Mouse (Mus musculus): ENCODE measurements around the gene 1700008O03Rik.
A peak's percentile ranks its signal among the peaks of the same experiment; 100 is the strongest.

Gene 1700008O03Rik

GRCm38 (mm10) chr7:44385720-44386119, at the start of gene 1700008O03Rik:
TSS of gene 1700008O03Rik (minus strand) at chr7:44385820.
- DNase-seq (ENCODE audit: low spot score in 2 of 2) = no peak

DNA sequence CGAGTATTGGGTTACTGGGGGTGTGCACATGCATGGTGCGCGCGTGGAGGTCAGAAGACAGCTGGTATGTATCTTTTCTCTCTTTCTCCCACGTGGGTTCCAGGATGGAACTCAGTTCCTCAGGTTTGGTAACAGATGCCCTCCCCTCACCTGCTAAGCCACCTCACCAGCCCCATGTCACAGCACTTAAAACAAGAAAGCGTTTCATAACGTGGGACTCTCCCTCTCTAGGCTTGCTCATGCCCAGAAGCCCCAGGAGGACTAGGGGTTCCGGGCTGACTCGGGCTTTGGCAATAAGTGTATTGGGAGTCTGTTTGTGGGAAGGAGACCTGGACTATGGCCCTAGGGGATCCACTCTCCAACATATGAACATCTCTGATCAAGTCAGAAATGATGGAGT, 48.5 kb upstream of the 1700008O03Rik start:
- no peak for DNase-seq (ENCODE audit: low spot score in 2 of 2)

GRCm38 (mm10) chr7:44433371-44433770, 47.8 kb upstream of the 1700008O03Rik start:
- peak; percentile 53 to 72 for DNase-seq (ENCODE audit: low spot score in 2 of 2)

- no peak for DNase-seq (ENCODE audit: low spot score in 2 of 2)
Observed at GRCm38 (mm10) chr7:44432550-44432949, 46.9 kb upstream of the 1700008O03Rik start.

- DNase-seq (ENCODE audit: low spot score in 2 of 2) = peak; percentile 82
Observed at GRCm38 (mm10) chr7:44429534-44430488, 44.2 kb upstream of the 1700008O03Rik start.

GRCm38 (mm10) chr7:44428968-44429521, 43.4 kb upstream of the 1700008O03Rik start, which contains the start of gene Lrrc4b:
TSS of gene Lrrc4b (plus strand) at chr7:44429018.
- peak; percentile 93 to 94 for DNase-seq (ENCODE audit: low spot score in 2 of 2)

DNA sequence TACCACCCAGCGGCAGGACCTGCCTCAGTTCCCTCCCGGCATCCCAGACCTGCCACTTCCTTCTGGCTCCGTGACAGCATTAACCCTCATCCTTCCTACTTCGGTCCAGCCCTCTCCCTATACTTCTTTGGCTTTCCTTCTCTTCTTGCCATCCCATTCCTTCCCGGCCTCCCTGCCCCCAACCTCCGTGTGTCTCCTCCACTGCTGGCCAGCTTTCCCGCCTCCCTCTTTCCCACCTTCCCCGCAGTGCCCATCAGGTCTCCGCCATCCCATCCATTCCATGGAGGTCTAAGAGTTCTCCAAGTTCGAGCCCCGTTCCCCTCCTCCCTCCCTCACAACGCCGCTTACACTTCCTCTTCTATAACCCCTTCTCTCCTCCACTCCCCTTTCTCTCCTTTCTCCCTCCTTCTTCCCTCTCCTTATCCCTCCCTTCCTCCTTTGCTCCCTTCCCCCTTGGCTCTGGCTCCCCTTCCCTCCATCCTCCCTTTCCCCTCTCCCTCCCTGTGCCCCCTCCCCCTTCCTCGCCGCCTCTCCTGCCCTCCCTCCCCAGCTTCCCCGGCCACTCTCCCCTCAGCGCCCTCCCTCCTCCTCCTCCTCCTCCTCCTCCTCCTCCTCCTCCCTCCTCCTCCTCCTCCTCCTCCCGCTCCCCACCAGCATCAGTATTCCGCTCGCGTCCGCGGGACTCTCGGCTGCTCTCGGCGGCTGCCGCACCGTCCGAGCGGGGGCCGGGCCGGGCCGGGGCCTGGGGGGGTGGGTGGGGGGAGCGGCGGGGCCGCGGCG, 42.7 kb upstream of the 1700008O03Rik start:
- DNase-seq (ENCODE audit: low spot score in 2 of 2) = peak; percentile 82 to 89

- peak; percentile 42 to 53 for DNase-seq (ENCODE audit: low spot score in 2 of 2)
Observed at GRCm38 (mm10) chr7:44427666-44428065, 42.0 kb upstream of the 1700008O03Rik start.

GRCm38 (mm10) chr7:44413307-44413706, 27.7 kb upstream of the 1700008O03Rik start:
- no peak for DNase-seq (ENCODE audit: low spot score in 2 of 2)

GRCm38 (mm10) chr7:44411144-44411543, 25.5 kb upstream of the 1700008O03Rik start:
- no peak for DNase-seq (ENCODE audit: low spot score in 2 of 2)

DNA sequence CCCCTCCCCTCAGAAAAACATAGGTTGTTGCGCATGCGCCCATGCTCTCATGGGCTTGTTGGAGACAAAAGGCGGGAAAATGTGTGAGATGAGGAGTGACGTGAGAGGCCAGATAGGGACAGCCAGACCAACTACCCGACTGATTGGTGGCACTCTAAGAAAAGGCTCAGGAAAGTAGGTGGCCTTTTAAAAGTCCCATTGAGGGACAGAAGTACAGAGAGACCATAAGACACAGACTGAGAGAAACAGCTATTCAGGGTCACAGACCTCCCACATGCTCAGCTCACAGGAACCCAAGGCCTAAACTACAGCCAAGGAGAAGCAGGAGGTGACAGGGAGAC, 20.4 kb upstream of the 1700008O03Rik start:
- DNase-seq (ENCODE audit: low spot score in 2 of 2) = no peak

GRCm38 (mm10) chr7:44405346-44406014, 19.9 kb upstream of the 1700008O03Rik start:
- DNase-seq (ENCODE audit: low spot score in 2 of 2) = peak; percentile 98 to 99

GRCm38 (mm10) chr7:44401673-44402072, 16.1 kb upstream of the 1700008O03Rik start:
- no peak for DNase-seq (ENCODE audit: low spot score in 2 of 2)

DNA sequence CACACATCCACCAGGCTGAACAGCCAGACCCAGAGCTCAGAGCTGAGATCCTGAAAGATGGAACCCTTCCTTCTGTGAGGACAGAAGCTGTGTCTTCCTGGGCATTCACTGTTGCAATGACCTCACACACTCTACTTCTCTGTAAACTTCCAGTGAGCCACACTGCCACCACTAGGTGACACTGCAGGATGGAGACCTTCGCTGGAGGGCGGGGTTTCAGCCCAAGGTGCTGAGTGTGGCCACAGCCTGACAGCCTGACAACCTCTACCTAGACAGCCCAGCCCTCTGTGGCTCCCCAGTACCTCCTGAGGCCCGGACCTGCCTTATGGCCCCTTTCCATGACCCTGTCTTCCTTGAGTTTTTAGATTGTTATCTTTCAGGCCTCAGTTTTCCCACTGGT, 12.9 kb upstream of the 1700008O03Rik start:
- peak in 1 of 2 experiments; percentile 62 for DNase-seq (ENCODE audit: low spot score in 2 of 2)

GRCm38 (mm10) chr7:44393284-44393683, 7.7 kb upstream of the 1700008O03Rik start:
- DNase-seq (ENCODE audit: low spot score in 2 of 2) = no peak

DNA sequence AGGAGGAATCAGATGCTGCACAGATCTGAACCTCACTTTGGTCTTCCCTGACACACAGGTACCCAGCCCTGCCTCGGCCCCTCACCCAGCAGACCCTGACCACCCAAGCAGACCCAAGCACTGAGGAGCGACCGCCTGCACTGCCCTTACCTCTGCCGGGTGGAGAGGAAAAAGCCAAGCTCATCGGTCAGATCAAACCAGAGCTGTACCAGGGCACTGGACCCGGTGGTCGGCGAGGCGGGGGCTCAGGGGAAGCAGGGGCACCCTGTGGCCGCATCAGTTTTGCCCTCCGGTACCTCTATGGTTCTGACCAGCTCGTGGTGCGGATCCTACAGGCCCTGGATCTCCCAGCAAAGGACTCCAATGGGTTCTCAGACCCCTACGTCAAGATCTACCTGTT, 6.7 kb upstream of the 1700008O03Rik start:
- no peak for DNase-seq (ENCODE audit: low spot score in 2 of 2)

GRCm38 (mm10) chr7:44391831-44392230, 6.2 kb upstream of the 1700008O03Rik start:
- DNase-seq (ENCODE audit: low spot score in 2 of 2) = no peak

DNA sequence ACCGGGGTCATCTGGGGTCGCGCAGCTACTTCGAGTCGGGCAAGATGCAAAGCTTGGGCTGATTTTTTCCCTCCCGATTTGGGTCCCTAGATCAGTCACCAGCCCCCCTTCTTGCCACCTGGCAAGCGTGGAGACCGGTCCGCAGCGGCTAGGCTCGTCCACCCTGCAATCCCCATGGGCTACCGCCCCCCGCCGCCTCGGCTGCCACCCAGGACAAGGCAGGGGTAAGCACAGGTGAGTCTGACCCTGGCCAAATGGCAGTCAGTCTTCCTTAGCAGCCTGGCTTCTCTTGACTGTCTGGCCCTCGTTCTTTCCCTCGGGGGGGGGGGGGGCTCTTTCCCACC, 932 bp downstream of the 1700008O03Rik start:
- no peak for DNase-seq (ENCODE audit: low spot score in 2 of 2)

- peak; percentile 88 to 93 for DNase-seq (ENCODE audit: low spot score in 2 of 2)
Observed at GRCm38 (mm10) chr7:44383980-44384715, 1.5 kb downstream of the 1700008O03Rik start, which contains the start of gene Syt3. TSS of gene Syt3 (plus strand) at chr7:44384102.

- DNase-seq (ENCODE audit: low spot score in 2 of 2) = peak; percentile 88 to 95
Observed at GRCm38 (mm10) chr7:44382541-44382940, 3.1 kb downstream of the 1700008O03Rik start.

- DNase-seq (ENCODE audit: low spot score in 2 of 2) = peak; percentile 79
Observed at GRCm38 (mm10) chr7:44378290-44378689, 7.3 kb downstream of the 1700008O03Rik start.
